Mouse (Mus musculus) right cerebral cortex, adult 2 months (tissue): Measurements from ENCODE around the gene Dbil5.

ENCODE experiments used
- DNase-seq, 2 experiments: peaks; one replicate each; pipeline ENCODE4 v3.0.0; 2021 to 2022; ENCODE audit warnings: low spot score in 2 of 2

Dbil5 gene

GRCm38 (mm10) chr11:76236136-76236535, 18.7 kb downstream of the Dbil5 start:
- DNase-seq = no peak

GRCm38 (mm10) chr11:76239750-76240149, 22.3 kb downstream of the Dbil5 start:
- no peak for DNase-seq

GRCm38 (mm10) chr11:76242901-76243810, 25.7 kb downstream of the Dbil5 start, which contains the start of the genes Mrm3 and Glod4:
Gene Mrm3, plus strand, starts transcription at chr11:76243715.
Gene Glod4, minus strand, starts transcription at chr11:76243725.
- DNase-seq = peak; percentile 94 to 96

GRCm38 (mm10) chr11:76243811-76244546, 26.6 kb downstream of the Dbil5 start:
- no peak for DNase-seq

GRCm38 (mm10) chr11:76246439-76246838, 29.0 kb downstream of the Dbil5 start:
- DNase-seq = no peak

- DNase-seq = no peak
Measured at GRCm38 (mm10) chr11:76247239-76247638, 29.8 kb downstream of the Dbil5 start.

- DNase-seq = no peak
Measured at GRCm38 (mm10) chr11:76252036-76252435, 34.6 kb downstream of the Dbil5 start.

GRCm38 (mm10) chr11:76253145-76253917, 35.9 kb downstream of the Dbil5 start:
- peak; percentile 88 to 90 for DNase-seq

GRCm38 (mm10) chr11:76253918-76254264, 36.5 kb downstream of the Dbil5 start:
- no peak for DNase-seq

- peak in 1 of 2 experiments; percentile 26 for DNase-seq
Measured at GRCm38 (mm10) chr11:76255431-76256001, 38.1 kb downstream of the Dbil5 start.

GRCm38 (mm10) chr11:76256129-76256528, 38.7 kb downstream of the Dbil5 start:
- DNase-seq = no peak

GRCm38 (mm10) chr11:76257386-76257785, 40.0 kb downstream of the Dbil5 start:
- DNase-seq = no peak

GRCm38 (mm10) chr11:76258511-76258910, 41.1 kb downstream of the Dbil5 start:
- no peak for DNase-seq

- no peak for DNase-seq
Measured at GRCm38 (mm10) chr11:76260208-76261050, 43.0 kb downstream of the Dbil5 start.

- DNase-seq = no peak
Measured at GRCm38 (mm10) chr11:76261224-76261623, 43.8 kb downstream of the Dbil5 start.

GRCm38 (mm10) chr11:76262611-76263351, 45.4 kb downstream of the Dbil5 start:
- no peak for DNase-seq

GRCm38 (mm10) chr11:76267550-76267949, 50.1 kb downstream of the Dbil5 start:
- no peak for DNase-seq

GRCm38 (mm10) chr11:76268001-76268459, 50.6 kb downstream of the Dbil5 start:
- DNase-seq = peak in 1 of 2 experiments; percentile 22
